Mouse (Mus musculus): ENCODE results near the gene Slc30a2. TPM values are rescaled to one million over a fixed set of nuclear protein-coding genes. Genes with fewer than 3 reads are reported as not detected.

Gene Slc30a2
- total RNA-seq, 1 experiment: 24.3 TPM

DNA sequence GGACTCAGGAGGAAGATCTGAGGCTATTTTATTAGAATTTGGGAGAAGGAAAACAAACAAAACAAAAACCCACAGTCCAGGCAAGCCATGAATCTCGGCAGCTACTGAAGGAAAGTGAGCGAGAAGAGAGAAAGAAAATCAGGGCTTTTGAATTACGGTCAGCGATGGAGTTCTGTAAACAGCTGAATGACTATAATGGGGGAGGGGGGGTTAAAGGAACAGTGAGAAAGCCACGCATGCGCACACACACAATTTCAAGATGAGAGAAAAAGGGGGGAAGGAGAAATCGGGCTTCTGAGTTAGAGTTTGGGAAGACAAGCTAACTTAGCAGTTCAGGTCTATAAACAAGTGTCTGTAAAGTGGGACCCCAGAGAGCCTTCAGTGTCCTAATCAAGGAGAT, 9.9 kb downstream of the Slc30a2 start:
- H3K4me1 ChIP-seq (ENCODE audit: control insufficient read depth in 2 of 2, insufficient read depth in 2 of 2, low read length in 2 of 2, poor library complexity in 1 of 2): peaks cover 8 to 36% of the 10 kb centered on the region in 2 experiments; a peak in 3 of 4 replicates
- no peak for DNase-seq (ENCODE audit: low read depth, low spot score)
- H3K9me3 ChIP-seq (ENCODE audit: control insufficient read depth, insufficient read depth, low read depth, low read length): no peaks in the 10 kb centered on the region
- no peak overlapping the region for H3K9ac ChIP-seq (ENCODE audit: insufficient read depth, low read depth, low read length, poor library complexity, severe bottlenecking)
- no peak overlapping the region for H3K27ac ChIP-seq (ENCODE audit: insufficient read depth, low read depth, low read length, poor library complexity, severe bottlenecking)
- in situ Hi-C loops (cut with MboI; ENCODE audit: low sequenced_read_pairs in 2 of 2, unreplicated experiment in 2 of 2): no loop called here
- H3K4me3 ChIP-seq (ENCODE audit: insufficient read depth in 1 of 2, low read depth in 1 of 2, low read length in 2 of 2, poor library complexity in 1 of 2, severe bottlenecking in 1 of 2): no peak overlapping the region
- peaks cover 16% of the 10 kb centered on the region for H3K36me3 ChIP-seq (ENCODE audit: control insufficient read depth, insufficient read depth, low read length, poor library complexity, severe bottlenecking)
- TF ChIP-seq MAFK (IDR thresholded peaks at IDR 0.05; ENCODE audit: insufficient read depth, low read depth, low read length): no peak
- TF ChIP-seq CHD2 (IDR thresholded peaks at IDR 0.05; ENCODE audit: low read depth, low read length): no peak

DNA sequence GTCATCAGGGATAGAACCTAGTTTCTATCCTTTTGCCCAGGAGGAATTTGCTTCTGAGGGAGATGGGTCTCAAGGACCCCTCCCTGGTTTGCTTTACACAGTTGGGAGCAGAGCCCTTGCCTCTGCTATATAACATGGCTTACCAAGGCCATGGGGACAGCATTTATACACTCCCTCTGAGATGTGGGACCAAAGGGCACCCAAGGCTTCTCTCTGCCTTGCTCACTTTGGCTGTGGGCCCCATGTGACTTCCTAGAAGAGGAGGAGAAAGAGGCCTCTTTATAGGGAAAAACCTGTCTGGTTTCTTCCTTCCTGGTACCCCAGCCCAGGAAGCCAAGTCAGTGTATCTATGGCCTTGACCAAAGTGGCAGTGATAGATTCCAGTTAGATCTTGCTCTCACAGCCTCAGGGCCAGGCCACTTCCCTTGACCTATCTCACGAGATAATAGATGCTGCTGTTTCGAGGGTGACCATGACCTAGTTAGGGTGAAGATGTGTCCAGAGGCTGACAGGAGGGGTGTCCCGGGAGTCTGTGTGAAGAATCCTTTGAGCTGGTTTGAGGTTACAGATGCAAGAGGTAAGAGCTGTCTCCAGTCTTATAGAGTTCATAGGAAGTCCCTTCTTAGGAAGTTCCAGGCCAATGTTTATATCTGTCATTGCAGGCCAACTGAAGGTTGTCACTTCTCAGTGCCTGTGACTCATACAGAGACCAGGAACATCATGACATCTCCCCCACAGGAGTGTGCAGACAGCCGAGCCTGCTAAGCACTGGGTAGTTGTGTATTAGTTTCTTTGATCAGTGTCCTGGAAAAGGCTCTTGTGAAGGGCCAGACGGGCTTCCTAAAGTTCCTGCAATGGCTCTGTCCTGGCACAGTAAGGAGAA, 10.8 kb downstream of the Slc30a2 start:
- in situ Hi-C loops (cut with MboI; ENCODE audit: low sequenced_read_pairs in 2 of 2, unreplicated experiment in 2 of 2): no loop called here
- Histone ChIP-seq H3K9ac (ENCODE audit: insufficient read depth, low read depth, low read length, poor library complexity, severe bottlenecking) (no peak overlapping the region), H3K4me3 (ENCODE audit: insufficient read depth in 1 of 2, low read depth in 1 of 2, low read length in 2 of 2, poor library complexity in 1 of 2, severe bottlenecking in 1 of 2) (no peak overlapping the region), H3K4me1 (ENCODE audit: control insufficient read depth in 2 of 2, insufficient read depth in 2 of 2, low read length in 2 of 2, poor library complexity in 1 of 2) (peaks cover 8 to 38% of the 10 kb centered on the region in 2 experiments; a peak in 3 of 4 replicates), H3K27ac (ENCODE audit: insufficient read depth, low read depth, low read length, poor library complexity, severe bottlenecking) (no peak overlapping the region; the same call in 1 of the 2 replicates), H3K9me3 (ENCODE audit: control insufficient read depth, insufficient read depth, low read depth, low read length) (no peaks in the 10 kb centered on the region), H3K36me3 (ENCODE audit: control insufficient read depth, insufficient read depth, low read length, poor library complexity, severe bottlenecking) (peaks cover 10% of the 10 kb centered on the region)
- TF ChIP-seq HCFC1 (IDR thresholded peaks at IDR 0.05; ENCODE audit: borderline replicate concordance, insufficient read depth, low read length) (no peak), CHD2 (IDR thresholded peaks at IDR 0.05; ENCODE audit: low read depth, low read length) (no peak), ZNF384 (IDR thresholded peaks at IDR 0.05; ENCODE audit: low read depth, low read length) (no peak), MAFK (IDR thresholded peaks at IDR 0.05; ENCODE audit: insufficient read depth, low read depth, low read length) (no peak), ZC3H11A (IDR thresholded peaks at IDR 0.05; ENCODE audit: borderline replicate concordance, low read depth, low read length) (no peak)
- DNase-seq (ENCODE audit: low read depth, low spot score): no peak

DNA sequence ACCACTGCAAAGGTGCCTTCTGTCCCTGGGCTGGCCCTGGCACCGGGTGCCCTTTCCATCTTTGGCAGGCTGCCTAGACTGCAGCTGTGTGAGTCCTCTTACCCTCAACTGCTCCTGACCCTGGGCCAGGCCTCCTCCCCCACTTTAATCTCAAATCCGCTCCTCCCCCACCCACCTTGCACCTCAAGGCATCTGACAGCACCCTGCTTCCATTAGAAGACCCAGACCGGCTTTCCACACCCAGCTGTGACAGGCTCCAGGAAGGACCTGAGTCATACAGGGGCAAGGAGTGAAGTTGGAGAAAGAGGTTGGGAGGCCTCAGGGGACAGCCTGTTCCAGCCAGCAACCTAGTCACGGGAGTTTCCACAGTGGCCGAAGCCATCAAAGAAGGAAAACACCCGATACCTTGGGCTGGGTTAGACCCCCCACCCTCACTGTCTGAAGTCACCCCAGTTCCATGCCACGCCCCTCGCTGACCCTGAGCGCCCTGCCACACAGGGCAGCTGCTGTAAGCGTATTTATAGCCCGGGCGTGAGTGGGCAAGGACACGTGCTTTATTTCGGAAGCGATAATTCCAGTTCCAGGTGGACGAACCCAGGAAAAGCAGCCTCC, 13.0 kb downstream of the Slc30a2 start:
- TF ChIP-seq MAFK (IDR thresholded peaks at IDR 0.05; ENCODE audit: insufficient read depth, low read depth, low read length): no peak
- no peak for TF ChIP-seq CHD2 (IDR thresholded peaks at IDR 0.05; ENCODE audit: low read depth, low read length)
- no peak for TF ChIP-seq ZC3H11A (IDR thresholded peaks at IDR 0.05; ENCODE audit: borderline replicate concordance, low read depth, low read length)
- TF ChIP-seq ZNF384 (IDR thresholded peaks at IDR 0.05; ENCODE audit: low read depth, low read length): no peak
- in situ Hi-C loops (cut with MboI; ENCODE audit: low sequenced_read_pairs in 2 of 2, unreplicated experiment in 2 of 2): no loop called here

DNA sequence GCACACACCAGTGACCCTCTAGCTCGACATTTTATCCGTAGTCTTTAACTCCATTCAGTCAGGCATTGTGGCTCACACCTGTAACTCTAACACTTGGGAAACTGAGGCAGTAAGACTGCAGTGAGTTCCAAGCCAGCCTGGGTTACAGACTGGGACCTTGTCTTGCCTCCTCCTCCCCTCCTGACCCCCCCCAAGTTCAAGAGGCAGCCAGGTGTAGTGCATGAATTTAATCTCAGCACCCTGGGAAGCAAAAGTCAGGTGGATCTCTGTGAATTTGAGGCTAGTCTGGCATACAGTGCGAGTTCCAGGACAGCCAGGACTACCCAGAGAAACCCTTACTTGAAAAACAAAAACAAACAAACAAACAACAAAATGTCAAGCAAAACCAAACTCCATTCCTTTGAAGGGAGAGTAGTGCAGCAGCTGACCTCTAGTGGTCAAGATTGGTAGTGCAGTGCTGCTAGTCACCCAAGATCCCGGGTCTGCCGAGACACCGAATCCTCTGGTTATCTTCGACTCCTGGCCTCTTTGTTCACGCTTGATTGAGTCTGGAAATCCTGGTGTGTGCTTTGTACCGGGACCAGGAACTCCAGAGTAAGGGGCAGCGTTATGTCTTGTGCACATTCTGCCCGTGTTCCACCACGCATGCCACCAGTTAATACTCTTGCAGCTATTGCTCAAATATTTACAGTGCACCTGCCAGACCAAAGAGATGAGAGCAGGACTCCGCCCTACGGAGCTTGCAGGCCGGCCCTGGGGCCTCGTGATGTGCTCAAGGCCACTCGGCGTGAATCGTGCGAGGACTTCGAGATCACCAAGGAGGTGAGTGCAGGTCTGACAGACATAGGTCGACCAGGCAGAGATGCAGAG, 13.8 kb downstream of the Slc30a2 start:
- TF ChIP-seq MAFK (IDR thresholded peaks at IDR 0.05; ENCODE audit: insufficient read depth, low read depth, low read length) (no peak), CHD2 (IDR thresholded peaks at IDR 0.05; ENCODE audit: low read depth, low read length) (no peak), HCFC1 (IDR thresholded peaks at IDR 0.05; ENCODE audit: borderline replicate concordance, insufficient read depth, low read length) (no peak), ZNF384 (IDR thresholded peaks at IDR 0.05; ENCODE audit: low read depth, low read length) (no peak), ZC3H11A (IDR thresholded peaks at IDR 0.05; ENCODE audit: borderline replicate concordance, low read depth, low read length) (0 out of 2 replicates have a peak, but pooled peaks have one; percentile 30)
- no peak overlapping the region for H3K9ac ChIP-seq (ENCODE audit: insufficient read depth, low read depth, low read length, poor library complexity, severe bottlenecking)
- in situ Hi-C loops (cut with MboI; ENCODE audit: low sequenced_read_pairs in 2 of 2, unreplicated experiment in 2 of 2): no loop called here
- no peaks in the 10 kb centered on the region for H3K9me3 ChIP-seq (ENCODE audit: control insufficient read depth, insufficient read depth, low read depth, low read length)
- H3K4me1 ChIP-seq (ENCODE audit: control insufficient read depth in 2 of 2, insufficient read depth in 2 of 2, low read length in 2 of 2, poor library complexity in 1 of 2): peaks cover 5 to 37% of the 10 kb centered on the region in 2 experiments; a peak in 3 of 4 replicates
- H3K36me3 ChIP-seq (ENCODE audit: control insufficient read depth, insufficient read depth, low read length, poor library complexity, severe bottlenecking): peaks cover 4% of the 10 kb centered on the region
- H3K27ac ChIP-seq (ENCODE audit: insufficient read depth, low read depth, low read length, poor library complexity, severe bottlenecking): no peak overlapping the region; the same call in 1 of the 2 replicates
- DNase-seq (ENCODE audit: low read depth, low spot score): peak; percentile 72
- no peak overlapping the region; a peak in 1 of 4 replicates for H3K4me3 ChIP-seq (ENCODE audit: insufficient read depth in 1 of 2, low read depth in 1 of 2, low read length in 2 of 2, poor library complexity in 1 of 2, severe bottlenecking in 1 of 2)

More for the DNA sequence above, 13.0 kb downstream of the Slc30a2 start:
- Histone ChIP-seq H3K36me3 (ENCODE audit: control insufficient read depth, insufficient read depth, low read length, poor library complexity, severe bottlenecking) (peaks cover 4% of the 10 kb centered on the region), H3K9me3 (ENCODE audit: control insufficient read depth, insufficient read depth, low read depth, low read length) (no peaks in the 10 kb centered on the region), H3K4me3 (ENCODE audit: insufficient read depth in 1 of 2, low read depth in 1 of 2, low read length in 2 of 2, poor library complexity in 1 of 2, severe bottlenecking in 1 of 2) (no peak overlapping the region), H3K27ac (ENCODE audit: insufficient read depth, low read depth, low read length, poor library complexity, severe bottlenecking) (no peak overlapping the region; the same call in 1 of the 2 replicates), H3K4me1 (ENCODE audit: control insufficient read depth in 2 of 2, insufficient read depth in 2 of 2, low read length in 2 of 2, poor library complexity in 1 of 2) (peaks cover 8 to 41% of the 10 kb centered on the region in 2 experiments; a peak in 3 of 4 replicates), H3K9ac (ENCODE audit: insufficient read depth, low read depth, low read length, poor library complexity, severe bottlenecking) (0 out of 2 replicates have a peak overlapping the region, but pooled peaks have one; percentile 7)
- no peak for DNase-seq (ENCODE audit: low read depth, low spot score)

All from ES-E14 (cell line).